Mouse (Mus musculus) ES-Bruce4 (cell line): ENCODE data around the gene Mfsd6l.

Experiments used
- CTCF ChIP-seq: IDR thresholded peaks from one replicate; pipeline ENCODE4 v1.8.1; 2011; ENCODE audit warnings: low read depth, low read length
- EP300 ChIP-seq: IDR thresholded peaks from 2 replicates; pipeline ENCODE4 v1.6.1; 2011; ENCODE audit warnings: low read depth, low read length; ENCODE audit not compliant: insufficient read depth
- POLR2A ChIP-seq: IDR thresholded peaks from one replicate; pipeline ENCODE4 v1.8.1; 2011; ENCODE audit warnings: low read length; ENCODE audit not compliant: insufficient read depth

DNA sequence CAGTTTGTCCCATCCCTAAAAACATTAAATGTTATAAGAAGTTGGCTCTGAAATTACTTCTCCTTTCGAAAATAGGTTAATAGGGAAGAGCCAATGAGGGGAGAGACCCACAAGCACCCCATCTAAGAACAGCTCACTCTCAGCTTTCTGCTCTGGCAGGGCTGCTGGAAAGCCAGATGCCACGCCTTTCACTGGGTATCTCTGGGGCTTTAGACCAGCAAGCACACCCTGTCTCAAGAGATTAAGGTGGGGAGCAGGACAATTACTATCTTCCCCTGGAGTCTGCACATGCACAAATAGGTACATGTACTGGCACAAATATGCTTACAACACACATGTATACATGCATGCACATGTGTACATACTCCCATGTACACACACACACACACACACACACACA, 41.9 kb downstream of the Mfsd6l start:
- no peak for TF ChIP-seq POLR2A
- TF ChIP-seq CTCF = no peak
- TF ChIP-seq EP300 = no peak
